25 mouse cellular contexts compared by ENCODE assay signal in genomic region chr1:87313116-87313515, GRCm38 (mm10). TPM values are rescaled to one million over a fixed set of nuclear protein-coding genes. Genes with fewer than 3 reads are reported as not detected.
"Had no signal": no experiment of that assay in that cellular context is flagged by ENCODE, and none has a peak within 500 bp of the region (broad histone marks: within the 10 kb centered on the region; RNA-seq: fewer than 3 reads in every experiment).

No protein-coding gene starts in this region.

- H3K4me1 ChIP-seq: heart, embryonic 12.5 days; hindbrain, embryonic 13.5 days; hindbrain, embryonic 15.5 days; limb, embryonic 10.5 days; limb, embryonic 12.5 days; liver, embryonic 12.5 days had no signal

- H3K4me3 ChIP-seq: heart, embryonic 10.5 days; heart, embryonic 12.5 days; hindbrain, embryonic 13.5 days; hindbrain, embryonic 15.5 days; kidney, embryonic 15.5 days; limb, embryonic 10.5 days; limb, embryonic 12.5 days; liver, embryonic 12.5 days had no signal

- DNase-seq: gastrocnemius, postnatal 14 days; gastrocnemius, postnatal 36 days; heart, adult 18-20 months; heart, postnatal 10 days; heart, postnatal 36 days; kidney, adult 11 months; kidney, adult 2 months; kidney, adult 9 months; kidney, postnatal 14 days; kidney, postnatal 36 days; layer of hippocampus, adult 9-11 months; layer of hippocampus, postnatal 36 days had no signal

- H3K27ac ChIP-seq: heart, embryonic 10.5 days; hindbrain, embryonic 13.5 days; hindbrain, embryonic 15.5 days; hindbrain, postnatal 0 days; kidney, embryonic 15.5 days; kidney, postnatal 0 days; limb, embryonic 10.5 days; limb, embryonic 12.5 days; liver, embryonic 12.5 days; liver, embryonic 14.5 days had no signal

- H3K9me3 ChIP-seq: heart, embryonic 10.5 days; heart, embryonic 12.5 days; hindbrain, embryonic 13.5 days; hindbrain, embryonic 15.5 days; kidney, embryonic 15.5 days; limb, embryonic 10.5 days; limb, embryonic 12.5 days; liver, embryonic 12.5 days had no signal

- H3K9ac ChIP-seq: heart, embryonic 12.5 days; hindbrain, embryonic 13.5 days; hindbrain, embryonic 15.5 days; kidney, embryonic 15.5 days; limb, embryonic 12.5 days; liver, embryonic 12.5 days; liver, embryonic 14.5 days had no signal

- H3K4me2 ChIP-seq: heart, embryonic 12.5 days; hindbrain, embryonic 13.5 days; hindbrain, embryonic 15.5 days; kidney, embryonic 15.5 days; limb, embryonic 12.5 days; liver, embryonic 12.5 days had no signal

- ATAC-seq: hindbrain, postnatal 0 days; intestine, embryonic 16.5 days; liver, embryonic 12.5 days had no signal

- H3K36me3 ChIP-seq: heart, embryonic 10.5 days; heart, embryonic 12.5 days; hindbrain, embryonic 13.5 days; hindbrain, embryonic 15.5 days; kidney, embryonic 15.5 days; limb, embryonic 10.5 days; limb, embryonic 12.5 days; liver, embryonic 12.5 days had no signal

- H3K27me3 ChIP-seq: heart, embryonic 12.5 days; hindbrain, embryonic 13.5 days; hindbrain, embryonic 15.5 days; kidney, embryonic 15.5 days; limb, embryonic 12.5 days; liver, embryonic 12.5 days had no signal

RNA-seq across cellular contexts. Expression of gene Efhd1, which starts 49.0 kb away (rescaled TPM):
- polyA plus RNA-seq: heart, embryonic 14.5 days; liver, embryonic 12.5 days; liver, embryonic 14.5 days had no signal
